Mouse (Mus musculus) olfactory bulb, adult 2 months (tissue): ENCODE measurements around the gene Amn1. TPM values are rescaled to one million over a fixed set of nuclear protein-coding genes. Genes with fewer than 3 reads are reported as not detected.
"Not testable (repeated sequence)": the region's sequence is repeated elsewhere in the genome, so short reads cannot be mapped to it uniquely, and the experiment has no call there.

Experiments
- H3K27ac ChIP-seq: fragments of 200-500 bp; 2 replicates; pipeline ENCODE4 v1.5.1; 2012; ENCODE audit warnings: low read depth, low read length; ENCODE audit not compliant: insufficient read depth
- H3K4me1 ChIP-seq: fragments of 200-500 bp; 2 replicates; pipeline ENCODE4 v1.6.1; 2012; ENCODE audit warnings: low read length; ENCODE audit not compliant: control insufficient read depth, insufficient read depth
- H3K4me3 ChIP-seq: fragments of 200-500 bp; 2 replicates; pipeline ENCODE4 v1.5.1; 2012; ENCODE audit warnings: mild to moderate bottlenecking, low read depth, low read length, moderate library complexity; ENCODE audit not compliant: insufficient read depth
- CTCF ChIP-seq: fragments of 200-500 bp; IDR thresholded peaks from 2 replicates; pipeline ENCODE4 v1.5.1; 2012; ENCODE audit warnings: low read depth, mild to moderate bottlenecking, low read length, moderate library complexity; ENCODE audit not compliant: insufficient read depth
- POLR2A ChIP-seq: fragments of 200-500 bp; IDR thresholded peaks from 2 replicates; pipeline ENCODE4 v1.6.1; 2012; ENCODE audit warnings: mild to moderate bottlenecking, low read depth, low read length, moderate library complexity; ENCODE audit not compliant: insufficient read depth
- WGBS: fragments of 180-500 bp; shearing (Covaris S2); methylation state at CpG from one replicate; pipeline ENCODE4 v1.1.7; 2018; 5-methylcytosine and 5-hydroxymethylcytosine counted together
- polyA plus RNA-seq: library from polyadenylated mRNA; stranded (reverse); fragments of >200 nt; gene quantifications from 2 replicates; pipeline ENCODE4 v1.2.4, GENCODE M21; 2012; ENCODE audit warnings: low replicate concordance; ENCODE audit not compliant: missing spikeins, insufficient read depth, insufficient read length

The Amn1 gene
- polyA plus RNA-seq, 1 experiment: not detected

- Histone ChIP-seq H3K4me3 (no peak overlapping the region), H3K4me1 (no peaks in the 10 kb centered on the region), H3K27ac (no peak overlapping the region)
- WGBS: 90% methylated on average over 3 of the region's 3 CpGs
- TF ChIP-seq CTCF (no peak), POLR2A (no peak)
These were observed 49.5 kb downstream of the Amn1 start for GRCm38 (mm10) chr6:149139011-149139410.

- Histone ChIP-seq H3K27ac (no peak overlapping the region), H3K4me1 (no peaks in the 10 kb centered on the region), H3K4me3 (no peak overlapping the region)
- TF ChIP-seq CTCF (no peak), POLR2A (no peak)
- 81% methylated on average over 2 of the region's 2 CpGs for WGBS
These were observed 50.6 kb downstream of the Amn1 start for GRCm38 (mm10) chr6:149137936-149138335.

GRCm38 (mm10) chr6:149135631-149136030, 52.9 kb downstream of the Amn1 start:
- 87% methylated on average over 6 of the region's 6 CpGs for WGBS
- Histone ChIP-seq H3K4me1 (no peaks in the 10 kb centered on the region), H3K4me3 (no peak overlapping the region), H3K27ac (no peak overlapping the region)
- TF ChIP-seq CTCF (no peak), POLR2A (no peak)

- Histone ChIP-seq H3K27ac (no peak overlapping the region), H3K4me3 (no peak overlapping the region), H3K4me1 (no peaks in the 10 kb centered on the region)
- 45% methylated on average over 5 of the region's 5 CpGs for WGBS
- TF ChIP-seq POLR2A: no peak
- no peak for TF ChIP-seq CTCF
These were observed 53.9 kb downstream of the Amn1 start for GRCm38 (mm10) chr6:149134391-149135150.

GRCm38 (mm10) chr6:149132311-149133077, 56.0 kb downstream of the Amn1 start:
- TF ChIP-seq POLR2A (no peak), CTCF (no peak)
- H3K27ac ChIP-seq: no peak overlapping the region
- WGBS: 31% methylated on average over 5 of the region's 5 CpGs
- no peaks in the 10 kb centered on the region for H3K4me1 ChIP-seq
- no peak overlapping the region for H3K4me3 ChIP-seq

GRCm38 (mm10) chr6:149131111-149131510, 57.4 kb downstream of the Amn1 start:
- WGBS: 28% methylated on average over 3 of the region's 3 CpGs
- no peak for TF ChIP-seq POLR2A
- TF ChIP-seq CTCF: no peak
- Histone ChIP-seq H3K4me3 (no peak overlapping the region), H3K27ac (no peak overlapping the region), H3K4me1 (no peaks in the 10 kb centered on the region)

GRCm38 (mm10) chr6:149129870-149130269, 58.6 kb downstream of the Amn1 start, which contains the start of gene Gm10203:
Gm10203 (plus strand) TSS chr6:149130170.
- not testable (repeated sequence) for H3K4me1 ChIP-seq, H3K4me3 ChIP-seq, H3K27ac ChIP-seq
- WGBS: 85% methylated on average over 8 of the region's 8 CpGs

- no peak for TF ChIP-seq POLR2A
- H3K27ac ChIP-seq: no peak overlapping the region
- H3K4me3 ChIP-seq: no peak overlapping the region
- no peaks in the 10 kb centered on the region for H3K4me1 ChIP-seq
- 71% methylated on average over 4 of the region's 4 CpGs for WGBS
These were observed 61.8 kb downstream of the Amn1 start for GRCm38 (mm10) chr6:149126675-149127074.

GRCm38 (mm10) chr6:149123042-149123441, 65.5 kb downstream of the Amn1 start:
- TF ChIP-seq POLR2A (no peak), CTCF (no peak)
- H3K4me3 ChIP-seq: no peak overlapping the region
- H3K4me1 ChIP-seq: no peaks in the 10 kb centered on the region
- no peak overlapping the region for H3K27ac ChIP-seq
- WGBS: 80% methylated on average over 3 of the region's 3 CpGs

- 21% methylated on average over 2 of the region's 2 CpGs for WGBS
- H3K4me3 ChIP-seq: no peak overlapping the region
- TF ChIP-seq POLR2A: no peak
- no peak for TF ChIP-seq CTCF
- no peaks in the 10 kb centered on the region for H3K4me1 ChIP-seq
- H3K27ac ChIP-seq: no peak overlapping the region
These were observed 68.7 kb downstream of the Amn1 start for GRCm38 (mm10) chr6:149119853-149120252.
